Comparison of ENCODE assay signal across 8 mouse cellular contexts in genomic region chr14:122464763-122465741, GRCm38 (mm10). TPM values are rescaled to one million over a fixed set of nuclear protein-coding genes. Genes with fewer than 3 reads are reported as not detected.
A peak's percentile ranks its signal among the peaks of the same experiment; 100 is the strongest.
DNase-seq lines count a peak whose midpoint lies in the region; ATAC-seq and TF ChIP-seq lines count a peak whose summit lies in the region.

Zic5 (minus strand) TSS chr14:122465677.

- no peaks in the 10 kb centered on the region for H3K27me3 ChIP-seq in Patski
- H3K27me3 ChIP-seq in hindbrain, embryonic 15.5 days = peaks cover 49% of the 10 kb centered on the region
- H3K27me3 ChIP-seq in midbrain, embryonic 15.5 days (replicated peaks) = peaks cover 60% of the 10 kb centered on the region

- H3K4me1 ChIP-seq in hindbrain, embryonic 15.5 days (replicated peaks) = peaks cover 19% of the 10 kb centered on the region
- H3K4me1 ChIP-seq in midbrain, embryonic 15.5 days = peaks cover 22% of the 10 kb centered on the region

- peak in 1 of 2 experiments; percentile 44 for DNase-seq in layer of hippocampus, adult 2 months (ENCODE audit: low spot score in 2 of 2)
- DNase-seq in layer of hippocampus, adult 9-11 months = no peak
- DNase-seq in Patski (ENCODE audit: low read depth, low spot score) = no peak
- DNase-seq in embryo, embryonic 10 days (ENCODE audit: low spot score) = peak; percentile 85
- DNase-seq in ovary, postnatal 14 days (ENCODE audit: low spot score) = no peak
- no peak for DNase-seq in ovary, adult 18-20 months (ENCODE audit: low spot score)

- under 1% methylated on average over 56 of the region's 62 CpGs for WGBS in hindbrain, embryonic 15.5 days
- WGBS in midbrain, embryonic 15.5 days = under 1% methylated on average over 52 of the region's 62 CpGs

- H3K36me3 ChIP-seq in hindbrain, embryonic 15.5 days = no peaks in the 10 kb centered on the region
- no peaks in the 10 kb centered on the region for H3K36me3 ChIP-seq in midbrain, embryonic 15.5 days (replicated peaks)

- peak; percentile 10 for ATAC-seq in Patski
- peak; percentile 72 for ATAC-seq in hindbrain, embryonic 15.5 days (ENCODE audit: low FRiP score, low read depth)
- peak; percentile 83 for ATAC-seq in midbrain, embryonic 15.5 days (replicated peaks)

- no peak for TF ChIP-seq CTCF in layer of hippocampus, adult 2 months (conservative IDR thresholded peaks at IDR 0.05)
- TF ChIP-seq CTCF in Patski (IDR thresholded peaks at IDR 0.05) = no peak

- peak within 1 kb of the TSS; percentile 90 for H3K27ac ChIP-seq in layer of hippocampus, adult 2 months
- peak within 1 kb of the TSS; percentile 93 for H3K27ac ChIP-seq in hindbrain, embryonic 15.5 days (replicated peaks)
- H3K27ac ChIP-seq in midbrain, embryonic 15.5 days = peak within 1 kb of the TSS; percentile 85

- CTCF ChIA-PET in Patski (lab: Charles Lee) = interaction anchor here (1.4 kb wide), 1 partner anchor 11 kb away, joined by 3 read pairs; no protein-coding TSS in a partner anchor

- no peaks in the 10 kb centered on the region for H3K9me3 ChIP-seq in hindbrain, embryonic 15.5 days
- H3K9me3 ChIP-seq in midbrain, embryonic 15.5 days = no peaks in the 10 kb centered on the region

- in situ Hi-C loops in Patski (cut with MboI; ENCODE audit: low pct_unique_long_range_greater_than_20kb) = loop anchor here (5.0 to 25.0 kb wide), 2 partner anchors 88 to 228 kb away; no protein-coding TSS in a partner anchor

- H3K4me3 ChIP-seq in layer of hippocampus, adult 2 months = peak within 1 kb of the TSS; percentile 60
- H3K4me3 ChIP-seq in hindbrain, embryonic 15.5 days = peak within 1 kb of the TSS; percentile 52
- peak within 1 kb of the TSS; percentile 42 for H3K4me3 ChIP-seq in midbrain, embryonic 15.5 days

- POLR2A ChIA-PET in Patski (lab: Charles Lee) = interaction anchor here (0.6 to 2.6 kb wide), 4 partner anchors 10 to 241 kb away, joined by 3 to 17 read pairs (median 5); partner anchors contain the start of gene Zic2

- H3K9ac ChIP-seq in hindbrain, embryonic 15.5 days = peak within 1 kb of the TSS; percentile 63
- H3K9ac ChIP-seq in midbrain, embryonic 15.5 days = peak within 1 kb of the TSS; percentile 38

- peak within 1 kb of the TSS; percentile 70 for H3K4me2 ChIP-seq in hindbrain, embryonic 15.5 days
- peak within 1 kb of the TSS; percentile 58 for H3K4me2 ChIP-seq in midbrain, embryonic 15.5 days

RNA-seq across cellular contexts. Expression of gene Zic5, which starts in this region (rescaled TPM):
- total RNA-seq in layer of hippocampus, adult 2 months (2021) = 1 to 10 TPM; 3.9 to 4.4 TPM
- 15.1 TPM for polyA plus RNA-seq in Patski (2021)
- polyA plus RNA-seq in hindbrain, embryonic 15.5 days (2015; fragmentation: Nextera tagmentation; extraction: Ambion mirVana) = 13.8 and 17.9 TPM in 2 replicates
- 13.0 and 14.0 TPM in 2 replicates for polyA plus RNA-seq in midbrain, embryonic 15.5 days (2015; fragmentation: Nextera tagmentation; extraction: Ambion mirVana)

Comparison
In these comparisons a context has a peak if more than half of its experiments do, and no peak if none do; other contexts are left out.
1. ATAC-seq: peak in every context shown above with its lines; median percentile 83 in midbrain, embryonic 15.5 days; 72 in hindbrain, embryonic 15.5 days; 10 in Patski.